Mouse (Mus musculus) urinary bladder, adult 2 months (tissue): ENCODE measurements around the gene Acoxl. TPM values are rescaled to one million over a fixed set of nuclear protein-coding genes. Genes with fewer than 3 reads are reported as not detected.

Experiments
- DNase-seq: peaks from one replicate; pipeline ENCODE4 v3.0.0; 2022; ENCODE audit warnings: low spot score
- polyA plus RNA-seq: library from polyadenylated mRNA; depleted of rRNA; stranded (reverse); fragments of >200 nt; gene quantifications from 2 replicates; pipeline ENCODE4 v1.2.3, GENCODE M21; 2012

Acoxl gene
- polyA plus RNA-seq, 1 experiment = 0.06 TPM

DNA sequence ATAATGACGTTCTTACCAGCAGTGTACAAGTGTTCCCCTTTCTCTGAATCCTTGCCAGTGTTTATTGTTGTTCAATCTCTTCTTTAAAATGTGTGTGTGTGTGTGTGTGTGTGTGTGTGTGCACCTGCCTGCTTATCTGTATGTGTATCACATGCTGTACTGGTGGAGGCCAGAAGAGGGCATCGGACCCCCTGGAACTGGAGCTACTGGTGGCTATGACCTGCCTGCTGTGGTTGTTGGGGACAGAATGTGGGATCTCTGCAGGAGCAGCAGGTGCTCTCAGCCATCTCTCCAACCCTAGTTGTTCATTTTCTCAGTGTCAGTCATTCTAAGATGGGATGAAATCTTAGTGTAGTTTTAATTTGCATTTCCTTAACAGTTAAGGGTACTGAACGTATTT, 98.4 kb downstream of the Acoxl start:
- no peak for DNase-seq

DNA sequence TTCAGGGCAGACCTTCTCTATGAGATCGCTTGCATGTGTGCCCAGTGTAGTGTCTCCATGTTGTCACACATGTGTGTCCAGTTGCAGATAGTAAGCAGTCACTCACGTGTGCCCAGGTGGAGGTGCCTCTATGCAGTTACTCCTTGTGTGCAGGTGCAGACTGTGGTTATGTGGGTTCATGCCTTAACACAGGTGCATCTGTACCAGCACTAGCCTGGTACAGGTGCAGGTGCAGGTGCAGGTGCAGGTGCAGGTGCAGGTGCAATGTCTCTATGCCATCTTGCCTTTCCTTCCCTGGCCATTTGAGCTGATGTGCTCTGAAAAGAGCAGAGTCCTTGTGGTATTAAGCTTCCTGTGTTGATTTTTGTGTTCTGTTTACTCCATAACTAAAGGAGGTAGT, 100.5 kb downstream of the Acoxl start:
- DNase-seq = no peak

DNA sequence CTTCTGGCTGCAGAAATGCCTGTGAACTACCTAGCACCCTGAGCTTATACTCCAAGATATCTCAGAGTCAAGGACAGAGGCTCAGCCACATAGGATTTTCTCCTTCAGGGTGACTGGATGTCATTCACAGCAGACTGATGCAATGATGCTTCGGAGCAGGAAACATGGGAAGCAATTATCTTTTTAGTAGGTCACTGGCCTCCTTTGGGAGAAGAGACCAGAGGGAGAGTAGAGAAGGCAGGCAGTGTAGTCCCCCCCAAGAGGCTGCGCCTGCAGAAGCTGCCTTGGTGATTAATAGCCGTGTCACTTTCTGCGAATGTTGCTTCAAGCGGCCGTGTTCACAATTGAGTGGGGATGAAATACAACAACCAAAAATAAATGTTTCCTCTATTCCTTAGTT, 121.9 kb downstream of the Acoxl start:
- no peak for DNase-seq

DNA sequence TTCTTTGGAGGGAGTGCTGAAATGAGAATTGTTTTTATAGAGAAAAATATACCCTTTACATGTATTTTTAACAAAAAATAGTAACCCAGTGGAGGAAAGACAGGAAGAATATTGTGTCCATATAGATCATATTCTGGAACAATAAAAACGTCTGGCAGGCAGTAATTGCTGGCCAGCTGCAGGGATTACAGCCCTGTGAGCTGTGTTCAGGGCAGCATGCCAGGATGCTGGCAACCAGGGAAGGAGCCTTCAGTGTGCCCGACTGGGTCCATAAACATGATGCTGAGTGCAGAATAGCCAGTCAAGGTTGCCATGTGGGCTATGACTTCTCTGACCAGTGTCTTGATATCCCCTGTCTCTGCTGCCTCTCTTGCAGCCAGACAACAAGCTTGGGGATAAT, 122.5 kb downstream of the Acoxl start:
- DNase-seq = no peak

DNA sequence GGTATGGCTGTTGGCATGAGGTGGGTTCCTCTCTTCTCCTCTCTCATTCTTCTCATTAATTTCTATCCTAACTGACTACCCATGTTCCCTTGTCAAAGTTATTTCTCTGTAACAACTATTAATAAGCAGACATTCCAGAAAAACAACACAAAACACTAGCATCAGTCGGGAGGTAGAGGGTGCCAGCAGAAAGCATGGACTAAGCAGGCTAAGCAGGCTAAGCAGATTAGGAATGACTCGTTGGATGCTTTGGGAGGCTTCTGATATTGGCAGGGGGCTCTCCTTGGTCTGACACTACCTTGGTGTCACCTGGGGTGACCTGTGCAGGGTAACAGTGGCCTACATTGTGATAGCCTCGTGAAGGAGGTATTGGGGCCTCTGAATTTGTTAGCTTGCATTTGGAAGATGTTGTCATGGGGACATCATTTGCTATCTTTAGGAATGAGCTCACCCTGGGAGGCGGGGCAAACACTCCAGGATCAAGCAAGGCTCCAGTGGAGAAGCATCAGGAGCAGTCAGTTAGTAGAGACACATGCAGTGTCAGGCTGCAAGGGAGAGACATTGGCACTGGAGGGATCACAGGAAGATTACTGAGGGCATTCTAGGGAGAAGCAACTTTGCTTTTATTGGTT, 123.2 kb downstream of the Acoxl start:
- DNase-seq = no peak

DNA sequence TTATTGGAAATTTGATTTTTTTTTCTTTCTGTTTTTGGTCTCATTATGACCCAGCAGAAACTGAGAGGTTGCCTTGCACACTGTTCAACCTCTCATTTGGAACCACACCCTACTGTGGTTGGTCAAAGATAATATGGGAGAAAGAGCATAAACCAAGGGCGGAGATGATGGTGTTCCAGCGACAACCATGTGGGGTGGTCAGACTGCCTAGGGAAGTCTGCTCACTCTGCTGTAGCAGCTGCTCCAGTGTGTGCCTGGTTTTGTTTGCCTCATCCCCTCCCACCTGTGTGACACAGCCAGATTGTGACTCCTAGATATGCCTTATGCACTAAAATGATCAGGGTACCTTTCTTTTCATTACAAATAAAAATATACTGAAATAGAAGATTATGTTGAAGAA, 130.3 kb downstream of the Acoxl start:
- DNase-seq = no peak

DNA sequence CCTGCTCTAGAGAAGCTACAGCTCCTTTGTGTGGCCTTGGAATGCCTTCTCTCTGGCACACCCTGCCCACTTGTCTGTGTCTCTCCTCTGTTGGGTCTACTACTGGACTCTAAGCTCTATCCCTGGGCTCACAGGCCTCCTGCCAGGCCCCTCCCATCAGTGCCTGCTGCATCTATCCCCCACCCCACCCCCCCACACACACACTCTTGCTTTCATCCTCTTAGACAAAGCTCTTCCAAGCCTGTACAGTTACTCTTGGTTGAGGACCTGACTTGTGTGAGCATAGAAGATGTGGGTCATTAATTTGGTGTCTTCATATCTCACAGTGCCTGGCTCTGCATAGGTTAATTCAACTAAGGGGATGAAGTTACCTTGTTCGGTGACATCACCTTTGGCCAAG, 137.6 kb downstream of the Acoxl start:
- DNase-seq = no peak

DNA sequence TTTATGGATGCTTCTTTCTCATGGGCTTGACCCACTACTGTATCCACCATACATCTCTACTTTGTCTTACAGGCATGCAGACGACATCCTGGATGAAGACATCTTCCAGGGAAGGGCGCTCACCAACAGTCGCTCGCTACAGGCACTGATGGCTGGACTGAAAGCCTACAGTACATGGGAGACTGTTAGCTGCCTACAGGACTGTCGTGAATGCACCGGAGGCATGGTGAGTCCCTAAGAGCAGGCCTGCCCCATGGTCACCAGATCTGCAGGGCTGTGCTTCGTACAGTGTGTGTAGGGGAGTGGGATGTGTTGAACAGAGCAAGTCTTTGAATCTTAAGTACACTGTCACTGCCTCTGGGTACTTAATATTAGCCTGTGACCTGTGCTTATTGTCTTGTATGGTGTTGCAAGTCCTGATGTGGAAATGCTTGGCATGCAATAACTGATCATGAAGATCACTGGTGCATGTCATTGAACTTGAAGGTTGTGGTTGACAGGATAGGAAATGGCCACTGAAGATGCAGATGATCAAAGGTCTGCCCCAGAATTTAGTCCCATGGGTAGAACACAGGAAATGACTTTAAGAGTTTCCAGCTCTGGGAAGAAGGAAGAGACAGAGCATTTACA, 140.0 kb downstream of the Acoxl start:
- no peak for DNase-seq

DNA sequence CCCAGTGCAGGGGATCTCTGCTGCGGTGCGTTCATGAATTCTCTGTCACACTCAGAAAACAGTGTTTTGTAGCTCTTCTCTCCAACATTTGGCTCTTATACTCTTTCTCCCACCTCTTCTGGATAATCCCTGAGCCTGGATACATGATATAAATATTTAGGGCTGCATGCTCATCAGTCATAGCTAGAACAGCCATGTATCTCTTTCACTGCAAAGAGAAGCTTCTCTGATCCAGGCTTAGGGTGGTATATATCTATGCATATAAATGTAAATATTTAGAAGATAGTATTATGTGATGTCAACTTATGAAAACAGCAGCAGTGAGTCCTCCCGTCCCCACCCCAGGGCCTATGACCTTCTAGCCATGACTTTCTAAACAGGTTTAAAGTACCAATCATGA, 143.9 kb downstream of the Acoxl start:
- no peak for DNase-seq

DNA sequence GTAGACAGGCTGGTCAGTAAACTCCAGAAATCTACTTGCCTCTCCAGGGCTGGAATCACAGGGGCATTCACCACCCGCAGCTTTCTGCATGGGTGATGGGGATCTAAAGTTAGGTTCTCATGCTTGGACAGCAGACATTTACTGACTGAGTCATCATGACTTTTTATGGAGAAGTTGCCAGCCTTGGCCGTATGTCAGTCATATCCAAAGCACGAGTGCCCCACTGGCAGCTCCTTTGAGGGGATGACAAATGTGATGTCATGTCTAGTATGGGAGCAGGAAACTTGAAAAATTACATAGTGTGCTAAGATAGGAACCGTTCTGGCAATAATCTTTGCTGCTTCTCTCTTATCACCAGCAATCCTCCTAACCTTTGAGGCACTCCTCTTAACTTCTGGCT, 144.6 kb downstream of the Acoxl start:
- DNase-seq = no peak

DNA sequence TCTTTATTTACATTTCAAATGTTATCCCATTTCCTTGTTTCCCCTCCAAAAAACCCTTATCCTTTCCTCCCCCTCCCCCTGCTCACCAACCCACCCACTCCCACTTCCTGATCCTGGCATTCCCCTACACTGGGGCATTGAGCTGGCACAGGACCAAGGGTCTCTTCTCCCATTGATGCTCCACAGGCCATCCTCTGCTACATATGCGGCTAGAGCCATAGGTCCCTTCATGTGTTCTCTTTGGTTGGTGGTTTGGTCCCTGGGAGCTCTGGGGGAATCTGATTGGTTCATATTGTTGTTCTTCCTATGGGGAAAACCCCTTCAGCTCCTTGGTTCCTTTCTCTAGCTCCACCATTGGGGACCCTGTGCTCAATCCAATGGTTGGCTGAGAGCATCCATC, 145.3 kb downstream of the Acoxl start:
- no peak for DNase-seq

DNA sequence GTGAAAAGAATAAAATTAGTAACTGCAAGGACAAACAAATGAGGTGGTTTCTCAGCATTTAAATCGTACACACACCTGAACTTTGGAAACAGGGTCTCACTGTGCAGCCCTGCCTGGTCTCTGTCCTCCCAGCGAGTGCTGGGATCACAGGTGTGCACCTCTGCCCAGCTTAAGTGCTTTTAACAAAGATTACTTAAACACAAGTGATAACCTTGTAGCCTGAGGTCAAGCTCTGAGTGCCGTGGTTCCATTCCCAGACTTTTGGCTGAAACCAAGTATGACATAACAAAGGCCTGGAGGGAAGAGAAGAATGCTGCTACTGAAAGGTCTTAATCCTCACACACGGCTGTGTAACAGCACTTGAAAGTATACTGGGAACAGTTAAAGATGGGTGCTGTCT, 149.0 kb downstream of the Acoxl start:
- no peak for DNase-seq

DNA sequence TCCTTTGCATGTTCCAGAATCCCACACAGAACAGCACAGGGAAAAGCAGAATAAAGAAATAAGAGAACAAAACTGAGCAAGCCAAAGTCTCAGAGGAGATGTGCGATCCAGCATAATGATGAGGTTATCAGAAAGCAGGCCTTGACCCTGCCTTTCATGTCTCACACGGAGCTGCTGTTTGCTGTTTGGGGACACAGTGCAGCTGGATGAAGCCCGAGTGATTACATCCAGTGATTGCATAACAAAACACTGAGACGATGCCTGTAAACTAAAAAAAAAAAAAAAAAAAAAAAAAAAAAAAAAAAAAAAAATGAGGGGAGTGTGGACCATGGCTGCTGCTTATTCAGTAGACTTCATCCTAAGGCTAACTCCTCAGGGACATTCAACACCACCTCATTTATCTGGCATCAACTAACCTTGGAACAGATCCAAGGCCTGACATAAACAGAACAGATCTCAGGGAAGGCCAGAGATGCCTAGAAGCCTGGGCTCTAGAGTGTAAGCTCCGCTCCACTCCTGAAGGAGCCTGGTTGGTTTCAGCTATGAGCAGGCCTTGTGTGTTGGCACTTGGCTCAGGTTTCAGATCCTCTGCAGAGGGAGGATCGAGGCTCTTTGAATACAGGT, 152.3 kb downstream of the Acoxl start:
- no peak for DNase-seq

DNA sequence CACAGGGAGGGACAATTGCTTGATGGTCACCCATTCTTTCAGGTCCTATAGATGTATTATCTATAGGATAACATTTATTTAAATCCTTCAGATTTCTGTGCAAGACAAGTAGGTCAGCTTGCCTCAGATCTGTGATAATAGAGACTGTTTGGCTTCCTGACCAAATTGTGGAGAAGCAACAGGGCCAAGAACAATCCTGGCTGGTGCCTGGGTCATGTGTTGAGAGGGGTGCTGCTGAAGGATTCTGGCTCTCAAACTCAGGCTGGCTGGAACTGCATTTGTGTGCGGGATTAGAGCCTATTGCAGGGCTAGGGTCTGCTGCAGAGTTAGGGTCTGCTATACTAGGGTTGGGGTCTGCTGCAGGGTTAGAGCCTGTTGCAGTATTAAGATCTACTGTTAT, 153.0 kb downstream of the Acoxl start:
- DNase-seq = no peak

DNA sequence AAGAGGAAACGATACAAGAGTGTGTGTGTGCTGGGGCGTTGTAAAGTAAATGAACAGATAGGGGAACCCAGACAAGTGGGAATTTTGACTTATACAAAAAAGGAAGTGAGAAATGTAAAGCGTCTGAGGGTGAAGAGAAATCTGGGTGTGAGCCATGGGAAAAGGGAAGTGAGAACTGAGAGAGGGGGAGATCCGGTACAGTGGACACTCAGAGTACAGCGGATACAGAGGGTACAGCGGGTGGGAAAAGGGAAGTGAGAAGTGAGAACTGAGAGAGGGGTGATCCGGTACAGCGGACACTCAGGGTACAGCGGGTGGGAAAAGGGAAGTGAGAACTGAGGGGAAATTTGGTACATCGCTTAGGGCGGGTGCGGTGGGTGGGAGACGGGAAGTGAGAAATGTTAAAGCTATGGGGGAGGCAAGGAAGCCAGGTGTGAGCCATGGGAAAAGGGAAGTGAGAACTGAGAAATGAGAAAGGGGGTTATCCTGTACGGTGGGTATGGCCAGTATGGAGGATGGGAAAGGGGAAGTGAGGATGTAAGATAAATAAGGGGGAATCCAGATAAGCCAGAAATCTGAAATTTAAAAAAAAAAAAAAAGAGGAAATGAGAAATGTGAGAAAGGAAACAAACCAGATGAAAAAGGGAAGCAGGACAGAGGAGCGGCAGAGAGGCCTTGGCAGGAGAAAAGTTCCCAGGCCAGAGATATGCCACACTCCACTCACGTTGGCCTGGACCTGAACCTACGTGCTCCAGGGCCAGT, 170.2 kb downstream of the Acoxl start:
- no peak for DNase-seq

DNA sequence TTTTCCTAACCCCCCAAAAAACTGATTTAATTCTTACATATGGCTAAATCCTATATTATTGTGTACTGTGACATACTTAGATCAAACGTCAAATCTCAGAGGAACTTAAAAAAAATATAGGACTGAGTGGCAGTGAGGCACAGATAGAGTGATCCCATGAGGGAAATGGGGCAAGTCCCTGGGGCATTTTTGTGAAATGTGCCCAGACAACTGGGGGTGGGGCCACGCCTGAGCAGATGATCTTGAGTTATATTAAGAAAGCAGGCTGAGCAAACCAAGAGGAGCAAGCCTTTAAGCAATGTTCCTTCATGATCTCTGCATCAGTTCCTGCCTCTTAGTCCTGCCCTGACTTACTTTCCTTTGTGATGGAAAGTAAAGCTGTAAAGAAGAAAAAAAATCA, 175.9 kb downstream of the Acoxl start:
- no peak for DNase-seq

DNA sequence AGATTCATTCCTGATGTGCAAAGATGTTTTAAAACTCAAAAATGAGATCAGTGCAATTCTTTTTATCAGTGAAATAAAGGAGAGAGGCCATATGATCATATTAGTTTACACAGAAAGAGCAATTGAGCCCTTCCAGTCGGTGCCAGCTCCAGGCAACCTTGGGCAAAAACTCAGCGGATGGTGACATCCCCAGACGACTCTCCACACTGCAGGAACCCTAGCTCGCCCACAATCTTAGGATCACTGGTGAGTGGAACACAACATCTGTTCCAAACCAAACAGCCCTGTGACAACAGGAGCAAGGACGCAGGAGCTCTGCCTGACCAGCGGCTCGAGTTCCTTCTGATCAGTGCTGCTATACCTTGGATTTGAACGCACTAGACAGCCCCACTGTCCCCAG, 176.9 kb downstream of the Acoxl start:
- DNase-seq = no peak

DNA sequence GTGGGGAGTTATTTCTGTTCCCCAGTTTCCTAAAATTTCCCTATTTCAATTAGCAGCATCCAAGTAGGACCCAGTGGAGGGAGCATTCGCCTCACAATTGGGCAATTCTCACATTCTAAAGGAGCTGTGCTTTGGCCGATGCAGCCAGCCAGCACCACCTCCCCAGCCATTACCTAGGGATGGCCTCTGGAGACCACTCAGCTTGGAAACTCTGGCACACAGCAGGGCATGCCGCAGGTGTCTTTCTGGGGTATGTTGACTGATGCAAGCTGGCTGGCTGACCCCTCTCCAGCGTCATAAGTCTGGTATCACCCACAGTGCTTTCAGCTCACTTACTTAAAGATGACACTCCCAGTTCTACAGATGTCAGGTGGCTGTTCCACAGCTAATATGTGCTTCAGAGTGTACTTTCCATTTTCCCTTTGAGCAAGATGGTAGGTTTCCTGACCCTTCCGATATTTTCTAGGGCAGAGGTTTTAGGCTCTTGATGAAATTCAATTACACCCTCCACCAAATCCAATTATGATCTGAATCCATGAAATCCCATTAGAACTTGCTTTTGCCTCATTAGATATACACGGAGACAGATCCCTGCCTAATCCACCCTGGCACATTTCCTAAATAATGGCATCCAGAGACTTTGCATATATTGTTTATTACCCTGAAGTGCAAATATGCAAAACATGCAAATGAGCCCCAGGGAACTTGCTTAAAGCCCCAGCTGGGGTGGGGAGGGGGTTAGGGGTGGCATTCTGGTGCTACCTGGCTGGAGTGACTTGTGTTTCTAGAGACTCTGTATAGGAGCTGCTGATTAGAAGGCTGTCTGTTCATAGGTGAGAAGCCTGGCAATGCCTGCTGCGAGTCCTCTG, 181.6 kb downstream of the Acoxl start:
- DNase-seq = no peak

DNA sequence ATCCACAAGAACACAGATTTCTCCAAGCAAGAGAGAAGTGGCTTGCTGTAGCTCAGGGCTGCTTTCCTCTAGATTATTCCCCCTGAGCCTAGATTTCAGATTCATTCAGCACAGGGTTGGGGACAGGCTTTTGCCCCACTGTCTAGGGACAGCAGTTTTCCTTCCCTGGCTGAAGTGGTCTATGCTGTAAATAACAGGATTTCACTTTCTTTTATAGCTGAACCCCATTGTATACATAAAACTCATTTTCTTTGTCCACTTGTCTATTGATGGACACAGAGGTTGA, 182.2 kb downstream of the Acoxl start:
- no peak for DNase-seq

DNA sequence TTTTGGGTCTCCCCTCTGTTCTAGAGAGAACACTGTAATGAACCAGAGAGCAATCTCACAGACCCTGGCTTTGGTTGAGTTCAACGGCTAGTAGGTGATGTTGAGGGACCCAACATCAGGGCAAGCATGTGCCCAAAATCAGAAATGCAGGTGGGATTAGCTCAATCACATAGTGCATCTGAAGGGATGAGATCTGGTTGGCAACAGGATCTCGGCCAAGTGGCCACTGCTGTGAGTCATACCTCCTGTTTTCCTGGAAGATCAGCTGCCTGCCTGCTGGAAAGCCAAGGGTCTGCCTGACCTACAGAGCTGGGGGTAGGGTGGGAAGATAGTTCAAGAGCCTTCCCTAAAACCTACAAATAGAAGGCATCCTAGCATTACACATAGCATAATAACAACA, 185.2 kb downstream of the Acoxl start:
- no peak for DNase-seq

DNA sequence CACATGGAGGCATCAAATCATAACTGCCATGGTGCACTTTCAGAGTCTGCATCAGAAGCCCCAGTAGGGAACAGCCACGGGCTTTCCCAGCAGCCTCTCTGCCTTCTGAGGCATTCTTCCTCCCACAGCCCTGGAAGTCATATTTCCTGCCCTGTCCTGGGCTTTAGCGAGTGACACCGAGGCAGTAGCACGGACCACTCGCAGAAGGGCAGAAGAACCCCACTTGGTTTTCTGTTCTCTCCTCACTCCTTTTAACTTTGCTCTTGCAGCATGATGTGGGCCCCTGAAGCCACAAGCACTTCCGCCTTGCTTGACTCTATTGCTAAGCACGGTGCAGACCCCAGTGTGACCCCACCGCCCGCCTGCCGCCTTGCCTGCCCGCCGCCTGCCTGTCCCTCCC, 189.0 kb downstream of the Acoxl start:
- DNase-seq = no peak

DNA sequence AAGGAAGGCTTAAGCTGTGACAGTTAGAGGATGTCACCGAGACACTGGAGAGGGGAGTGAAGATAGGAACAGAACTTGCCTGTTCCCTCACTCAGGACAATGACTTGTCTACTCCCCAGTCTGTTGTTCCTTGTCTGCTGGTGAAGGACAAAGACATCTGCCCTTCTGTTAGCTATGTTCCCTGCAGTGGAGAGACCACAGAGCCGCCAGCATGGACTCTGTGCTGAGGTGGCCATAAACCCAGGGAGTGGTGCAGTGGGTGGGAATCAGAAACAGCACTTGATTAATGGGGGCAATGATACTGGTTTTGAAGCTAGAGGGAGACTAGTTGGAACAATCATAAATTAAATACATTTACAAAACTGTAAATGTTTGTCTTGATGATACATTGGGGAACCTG, 191.3 kb downstream of the Acoxl start:
- no peak for DNase-seq
